Mouse (Mus musculus): Measurements from ENCODE around the gene Cox6b1. TPM values are rescaled to one million over a fixed set of nuclear protein-coding genes. Genes with fewer than 3 reads are reported as not detected.

Cox6b1 gene
- polyA plus RNA-seq, 1 experiment from 2014 or later: 732 TPM

GRCm38 (mm10) chr7:30592772-30593423 is 33.1 kb downstream of the Cox6b1 start:
- no peaks in the 10 kb centered on the region for H3K36me3 ChIP-seq
- no peak overlapping the region for H3K27ac ChIP-seq
- H3K4me1 ChIP-seq: peaks cover 29% of the 10 kb centered on the region
- H3K4me2 ChIP-seq: no peak overlapping the region
- H3K27me3 ChIP-seq (replicated peaks): 0 out of 2 replicates have a peak, but pooled peaks cover 13% of the 10 kb centered on the region
- no peak overlapping the region for H3K9ac ChIP-seq
- no peaks in the 10 kb centered on the region for H3K9me3 ChIP-seq (replicated peaks)
- no peak overlapping the region for H3K4me3 ChIP-seq
- ATAC-seq: no peak
- 45% methylated on average over 5 of the region's 5 CpGs for WGBS (ENCODE audit: insufficient replicate concordance)

- Histone ChIP-seq H3K9me3 (replicated peaks) (no peaks in the 10 kb centered on the region), H3K4me1 (peaks cover 40% of the 10 kb centered on the region), H3K4me2 (no peak overlapping the region), H3K36me3 (peaks cover 4% of the 10 kb centered on the region), H3K9ac (no peak overlapping the region), H3K27ac (no peak overlapping the region), H3K27me3 (replicated peaks) (0 out of 2 replicates have a peak, but pooled peaks cover 5% of the 10 kb centered on the region), H3K4me3 (no peak overlapping the region)
- 69% methylated on average over 4 of the region's 4 CpGs for WGBS (ENCODE audit: insufficient replicate concordance)
- ATAC-seq: no peak
These were observed 34.4 kb downstream of the Cox6b1 start for GRCm38 (mm10) chr7:30591605-30591951.

GRCm38 (mm10) chr7:30590927-30591604 is 34.9 kb downstream of the Cox6b1 start:
- ATAC-seq: no peak
- Histone ChIP-seq H3K4me3 (no peak overlapping the region), H3K4me2 (no peak overlapping the region), H3K27ac (no peak overlapping the region), H3K9ac (0 out of 2 replicates have a peak overlapping the region, but pooled peaks have one; percentile 14), H3K27me3 (replicated peaks) (0 out of 2 replicates have a peak, but pooled peaks cover 5% of the 10 kb centered on the region), H3K4me1 (peaks cover 45% of the 10 kb centered on the region), H3K36me3 (peaks cover 9% of the 10 kb centered on the region), H3K9me3 (replicated peaks) (no peaks in the 10 kb centered on the region)
- WGBS (ENCODE audit: insufficient replicate concordance): 78% methylated on average over 9 of the region's 9 CpGs

GRCm38 (mm10) chr7:30589435-30590301 is 36.3 kb downstream of the Cox6b1 start:
- Histone ChIP-seq H3K27ac (peak overlapping the region; percentile 92), H3K36me3 (peaks cover 23% of the 10 kb centered on the region), H3K4me3 (peak overlapping the region; percentile 100), H3K9me3 (replicated peaks) (no peaks in the 10 kb centered on the region), H3K9ac (peak overlapping the region; percentile 100), H3K4me1 (peaks cover 40% of the 10 kb centered on the region), H3K27me3 (replicated peaks) (0 out of 2 replicates have a peak, but pooled peaks cover 3% of the 10 kb centered on the region), H3K4me2 (peak overlapping the region; percentile 94)
- WGBS (ENCODE audit: insufficient replicate concordance): 31% methylated on average over 40 of the region's 40 CpGs
- ATAC-seq: peak; percentile 38

GRCm38 (mm10) chr7:30588676-30589434 is 37.1 kb downstream of the Cox6b1 start, which contains the start of gene Kmt2b:
Gene Kmt2b (minus strand): TSS chr7:30588726.
- H3K4me1 ChIP-seq: peaks cover 31% of the 10 kb centered on the region
- peaks cover 31% of the 10 kb centered on the region for H3K36me3 ChIP-seq
- H3K4me2 ChIP-seq: peak within 1 kb of the TSS; percentile 94
- H3K9ac ChIP-seq: peak within 1 kb of the TSS; percentile 100
- ATAC-seq: peak; percentile 95
- peak within 1 kb of the TSS; percentile 100 for H3K4me3 ChIP-seq
- no peaks in the 10 kb centered on the region for H3K9me3 ChIP-seq (replicated peaks)
- peak within 1 kb of the TSS; percentile 92 for H3K27ac ChIP-seq
- WGBS (ENCODE audit: insufficient replicate concordance): under 1% methylated on average over 55 of the region's 68 CpGs
- no peaks in the 10 kb centered on the region for H3K27me3 ChIP-seq (replicated peaks)

GRCm38 (mm10) chr7:30587842-30588667 is 37.9 kb downstream of the Cox6b1 start:
- Histone ChIP-seq H3K4me3 (peak overlapping the region; percentile 100), H3K27me3 (replicated peaks) (no peaks in the 10 kb centered on the region), H3K4me1 (peaks cover 23% of the 10 kb centered on the region), H3K9ac (peak overlapping the region; percentile 100), H3K27ac (peak overlapping the region; percentile 92), H3K4me2 (peak overlapping the region; percentile 94), H3K36me3 (peaks cover 39% of the 10 kb centered on the region), H3K9me3 (replicated peaks) (no peaks in the 10 kb centered on the region)
- under 1% methylated on average over 67 of the region's 67 CpGs for WGBS (ENCODE audit: insufficient replicate concordance)
- ATAC-seq: peak; percentile 27

- peaks cover 55% of the 10 kb centered on the region for H3K36me3 ChIP-seq
- H3K4me3 ChIP-seq: peak overlapping the region; percentile 100
- H3K4me2 ChIP-seq: peak overlapping the region; percentile 94
- no peak overlapping the region for H3K27ac ChIP-seq
- no peaks in the 10 kb centered on the region for H3K27me3 ChIP-seq (replicated peaks)
- 86% methylated on average over 28 of the region's 28 CpGs for WGBS (ENCODE audit: insufficient replicate concordance)
- H3K9me3 ChIP-seq (replicated peaks): no peaks in the 10 kb centered on the region
- H3K4me1 ChIP-seq: peaks cover 21% of the 10 kb centered on the region
- peak overlapping the region; percentile 100; the same call in 1 of the 2 replicates for H3K9ac ChIP-seq
- no peak for ATAC-seq
These were observed 39.4 kb downstream of the Cox6b1 start for GRCm38 (mm10) chr7:30586455-30587020.

- peaks cover 68% of the 10 kb centered on the region for H3K36me3 ChIP-seq
- H3K4me2 ChIP-seq: no peak overlapping the region
- H3K9me3 ChIP-seq (replicated peaks): no peaks in the 10 kb centered on the region
These were observed 40.8 kb downstream of the Cox6b1 start for GRCm38 (mm10) chr7:30585170-30585569.

GRCm38 (mm10) chr7:30584339-30584738 is 41.6 kb downstream of the Cox6b1 start:
- WGBS (ENCODE audit: insufficient replicate concordance): 91% methylated on average over 10 of the region's 10 CpGs
- Histone ChIP-seq H3K9me3 (replicated peaks) (no peaks in the 10 kb centered on the region), H3K27ac (no peak overlapping the region), H3K4me1 (peaks cover 16% of the 10 kb centered on the region), H3K4me2 (no peak overlapping the region), H3K27me3 (replicated peaks) (no peaks in the 10 kb centered on the region), H3K4me3 (no peak overlapping the region), H3K9ac (no peak overlapping the region), H3K36me3 (peaks cover 77% of the 10 kb centered on the region)
- no peak for ATAC-seq

More at GRCm38 (mm10) chr7:30585170-30585569, 40.8 kb downstream of the Cox6b1 start:
- H3K9ac ChIP-seq: no peak overlapping the region
- peaks cover 21% of the 10 kb centered on the region for H3K4me1 ChIP-seq
- no peak overlapping the region for H3K27ac ChIP-seq
- no peak overlapping the region for H3K4me3 ChIP-seq
- ATAC-seq: no peak
- 95% methylated on average over 7 of the region's 7 CpGs for WGBS (ENCODE audit: insufficient replicate concordance)
- no peaks in the 10 kb centered on the region for H3K27me3 ChIP-seq (replicated peaks)

GRCm38 (mm10) chr7:30581547-30581946 is 44.4 kb downstream of the Cox6b1 start:
- Histone ChIP-seq H3K4me2 (no peak overlapping the region), H3K4me3 (no peak overlapping the region), H3K27me3 (replicated peaks) (no peaks in the 10 kb centered on the region), H3K4me1 (peaks cover 4% of the 10 kb centered on the region), H3K36me3 (peaks cover 100% of the 10 kb centered on the region), H3K9me3 (replicated peaks) (no peaks in the 10 kb centered on the region), H3K27ac (no peak overlapping the region), H3K9ac (no peak overlapping the region)
- 93% methylated on average over 16 of the region's 16 CpGs for WGBS (ENCODE audit: insufficient replicate concordance)
- no peak for ATAC-seq

Measured in liver, embryonic 12.5 days (tissue).